Mouse (Mus musculus): ENCODE measurements around the gene Gjc3.

DNA sequence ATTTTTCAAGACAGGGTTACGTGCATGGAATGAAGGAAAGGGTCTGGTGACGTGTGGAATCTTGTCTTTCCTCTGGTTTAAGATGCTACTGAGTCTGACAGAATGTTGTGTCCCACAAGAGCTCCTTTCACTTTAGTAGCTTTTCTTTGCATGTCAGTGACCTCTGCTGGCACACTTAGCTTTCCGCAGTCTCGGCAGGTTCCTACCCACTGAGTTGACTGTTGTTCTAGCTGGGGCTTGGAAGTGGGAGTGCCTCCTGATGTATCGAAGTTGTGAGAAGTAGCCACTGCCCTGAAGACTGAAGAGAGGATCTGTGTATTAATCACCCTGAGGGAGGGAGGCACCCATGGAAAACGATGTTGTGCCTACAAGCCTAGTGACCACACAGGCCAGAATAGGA, 11.7 kb downstream of the Gjc3 start:
- no peak for TF ChIP-seq CTCF (IDR thresholded peaks at IDR 0.05; ENCODE audit: extremely low read depth, insufficient read depth, insufficient read length, insufficient replicate concordance)
- no peak for TF ChIP-seq POLR2A (IDR thresholded peaks at IDR 0.05; ENCODE audit: low read depth, low read length)
